ENCODE assay signal across 8 mouse cellular contexts in the genomic region with DNA sequence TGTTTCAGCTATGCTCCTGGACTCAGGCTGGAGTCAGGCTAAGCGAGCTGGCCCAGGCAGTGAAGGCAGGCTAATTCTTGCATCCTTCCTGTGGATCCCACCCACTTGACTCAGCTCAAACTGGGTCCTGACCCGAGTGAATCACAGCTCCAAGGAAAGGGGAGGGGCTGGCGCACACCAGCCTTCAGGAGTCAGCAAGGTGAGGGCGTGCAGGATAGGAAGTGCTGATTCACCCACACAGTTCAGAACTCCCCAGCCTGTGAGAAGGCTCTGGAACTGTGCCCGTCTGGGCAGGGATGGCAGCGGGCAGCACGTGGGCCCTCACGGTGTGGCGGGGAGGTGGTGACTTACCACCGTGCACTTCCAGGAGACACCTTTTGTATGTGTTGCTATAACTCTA. TPM values are rescaled to one million over a fixed set of nuclear protein-coding genes. Genes with fewer than 3 reads are reported as not detected.
DNase-seq lines count a peak whose midpoint lies in the region; ATAC-seq and TF ChIP-seq lines count a peak whose summit lies in the region.

No protein-coding gene starts in this region.

- 0 out of 2 replicates have a peak overlapping the region, but pooled peaks have one; percentile 7 for H3K9ac ChIP-seq in ES-Bruce4 (ENCODE audit: low read depth, poor library complexity, severe bottlenecking)
- no peak overlapping the region for H3K9ac ChIP-seq in forebrain, embryonic 12.5 days
- no peak overlapping the region for H3K9ac ChIP-seq in hindbrain, embryonic 11.5 days (ENCODE audit: low read depth, low read length)
- no peak overlapping the region for H3K9ac ChIP-seq in hindbrain, embryonic 16.5 days (ENCODE audit: low read depth, low read length)

- H3K36me3 ChIP-seq in ES-Bruce4 (ENCODE audit: control insufficient read depth, insufficient read depth, low read length, poor library complexity, severe bottlenecking) = no peaks in the 10 kb centered on the region
- no peaks in the 10 kb centered on the region for H3K36me3 ChIP-seq in forebrain, embryonic 12.5 days (replicated peaks)
- H3K36me3 ChIP-seq in hindbrain, embryonic 11.5 days (ENCODE audit: control insufficient read depth, insufficient read depth, low read length) = no peaks in the 10 kb centered on the region
- H3K36me3 ChIP-seq in hindbrain, embryonic 16.5 days (ENCODE audit: control insufficient read depth, insufficient read depth, low read length) = no peaks in the 10 kb centered on the region

- H3K9me3 ChIP-seq in ES-Bruce4 (replicated peaks; ENCODE audit: control insufficient read depth, insufficient read depth, low read length, poor library complexity, severe bottlenecking) = no peaks in the 10 kb centered on the region
- H3K9me3 ChIP-seq in forebrain, embryonic 12.5 days = no peaks in the 10 kb centered on the region
- H3K9me3 ChIP-seq in hindbrain, embryonic 11.5 days (ENCODE audit: control insufficient read depth, low read length) = no peaks in the 10 kb centered on the region
- H3K9me3 ChIP-seq in hindbrain, embryonic 16.5 days (ENCODE audit: control insufficient read depth, low read length) = no peaks in the 10 kb centered on the region

- peak; percentile 87 for DNase-seq in adrenal gland, postnatal 14 days
- peak; percentile 48 to 67 for DNase-seq in heart, adult 9 months (ENCODE audit: low spot score in 2 of 2)
- peak; percentile 56 for DNase-seq in kidney, postnatal 14 days
- peak; percentile 58 for DNase-seq in urinary bladder, adult 2 months (ENCODE audit: low spot score)
- DNase-seq in hindbrain, embryonic 11.5 days (ENCODE audit: low spot score) = no peak

- no peak overlapping the region for H3K4me2 ChIP-seq in forebrain, embryonic 12.5 days
- no peak overlapping the region for H3K4me2 ChIP-seq in hindbrain, embryonic 11.5 days (replicated peaks; ENCODE audit: low read depth, low read length)
- no peak overlapping the region for H3K4me2 ChIP-seq in hindbrain, embryonic 16.5 days (ENCODE audit: low read length)

- no peak overlapping the region for H3K27ac ChIP-seq in ES-Bruce4 (ENCODE audit: insufficient read depth, low read length)
- H3K27ac ChIP-seq in forebrain, embryonic 12.5 days = no peak overlapping the region
- no peak overlapping the region for H3K27ac ChIP-seq in hindbrain, embryonic 11.5 days (ENCODE audit: low read depth, low read length)
- no peak overlapping the region for H3K27ac ChIP-seq in hindbrain, embryonic 16.5 days (ENCODE audit: low read depth, low read length)

- TF ChIP-seq CTCF in ES-Bruce4 (IDR thresholded peaks at IDR 0.05; ENCODE audit: low read depth, low read length) = no peak

- no peaks in the 10 kb centered on the region for H3K27me3 ChIP-seq in ES-Bruce4 (ENCODE audit: control insufficient read depth, insufficient read depth, low read length, poor library complexity, severe bottlenecking)
- H3K27me3 ChIP-seq in forebrain, embryonic 12.5 days = no peaks in the 10 kb centered on the region
- H3K27me3 ChIP-seq in hindbrain, embryonic 11.5 days (ENCODE audit: control insufficient read depth, insufficient read depth, low read length) = no peaks in the 10 kb centered on the region
- no peaks in the 10 kb centered on the region for H3K27me3 ChIP-seq in hindbrain, embryonic 16.5 days (replicated peaks; ENCODE audit: control insufficient read depth, insufficient read depth, low read length)

- 83% methylated on average over 10 of the region's 10 CpGs for WGBS in forebrain, embryonic 12.5 days
- WGBS in hindbrain, embryonic 11.5 days = 82% methylated on average over 10 of the region's 10 CpGs
- WGBS in hindbrain, embryonic 16.5 days = 78% methylated on average over 10 of the region's 10 CpGs

- H3K4me1 ChIP-seq in ES-Bruce4 (ENCODE audit: control insufficient read depth, insufficient read depth, low read length) = peaks cover 5% of the 10 kb centered on the region
- no peaks in the 10 kb centered on the region for H3K4me1 ChIP-seq in forebrain, embryonic 12.5 days
- no peaks in the 10 kb centered on the region for H3K4me1 ChIP-seq in hindbrain, embryonic 11.5 days (replicated peaks; ENCODE audit: control insufficient read depth, insufficient read depth, low read length)
- H3K4me1 ChIP-seq in hindbrain, embryonic 16.5 days (ENCODE audit: control insufficient read depth, insufficient read depth, low read depth, low read length) = no peaks in the 10 kb centered on the region

- H3K4me3 ChIP-seq in ES-Bruce4 (ENCODE audit: low read depth, low read length) = peak overlapping the region; percentile 53
- no peak overlapping the region for H3K4me3 ChIP-seq in forebrain, embryonic 12.5 days (replicated peaks)
- no peak overlapping the region for H3K4me3 ChIP-seq in hindbrain, embryonic 11.5 days (ENCODE audit: low read depth, low read length)
- no peak overlapping the region for H3K4me3 ChIP-seq in hindbrain, embryonic 16.5 days (ENCODE audit: low read length)

- 0 out of 2 replicates have a peak, but pooled peaks have one; percentile 19 for TF ChIP-seq EP300 in ES-Bruce4 (IDR thresholded peaks at IDR 0.05; ENCODE audit: insufficient read depth, low read depth, low read length)

- no peak for ATAC-seq in forebrain, embryonic 12.5 days (ENCODE audit: low FRiP score)
- ATAC-seq in hindbrain, embryonic 11.5 days (ENCODE audit: low FRiP score) = no peak
- no peak for ATAC-seq in hindbrain, embryonic 16.5 days

- no peak for TF ChIP-seq POLR2A in ES-Bruce4 (IDR thresholded peaks at IDR 0.05; ENCODE audit: insufficient read depth, low read length)

RNA-seq across cellular contexts. Expression of a gene that starts 11.8 kb away (rescaled TPM):
- polyA plus RNA-seq in ES-Bruce4 (2011; ENCODE audit: insufficient read depth, insufficient read length, low read depth, missing spikeins) = 5.2 and 5.9 TPM in 2 replicates
- 11.2 and 11.8 TPM in 2 replicates for total RNA-seq in adrenal gland, postnatal 14 days (2021)
- 25.7 and 26.4 TPM in 2 replicates for polyA plus RNA-seq in urinary bladder, adult 2 months (2012; rRNA removed)
- 2.6 and 3.1 TPM in 2 replicates for polyA plus RNA-seq in forebrain, embryonic 12.5 days (2016; fragmentation: Nextera tagmentation; extraction: Ambion mirVana)
- 2.3 and 3.4 TPM in 2 replicates for polyA plus RNA-seq in hindbrain, embryonic 11.5 days (2014; fragmentation: Nextera tagmentation; extraction: Ambion mirVana)
- 10.5 and 10.6 TPM in 2 replicates for polyA plus RNA-seq in hindbrain, embryonic 16.5 days (2015; fragmentation: Nextera tagmentation; extraction: Ambion mirVana)
